Mouse (Mus musculus): ENCODE measurements at regions not wholly inside any gene's neighbourhood (a gene's known extent, or its start where the extent isn't known, plus 50 kb on each side); places are given as distances from the start of the nearest gene placed in this dataset.

- no peak for DNase-seq
Measured at GRCm38 (mm10) chr13:111940796-111941513, 132.2 kb upstream of the Map3k1 start.

DNA sequence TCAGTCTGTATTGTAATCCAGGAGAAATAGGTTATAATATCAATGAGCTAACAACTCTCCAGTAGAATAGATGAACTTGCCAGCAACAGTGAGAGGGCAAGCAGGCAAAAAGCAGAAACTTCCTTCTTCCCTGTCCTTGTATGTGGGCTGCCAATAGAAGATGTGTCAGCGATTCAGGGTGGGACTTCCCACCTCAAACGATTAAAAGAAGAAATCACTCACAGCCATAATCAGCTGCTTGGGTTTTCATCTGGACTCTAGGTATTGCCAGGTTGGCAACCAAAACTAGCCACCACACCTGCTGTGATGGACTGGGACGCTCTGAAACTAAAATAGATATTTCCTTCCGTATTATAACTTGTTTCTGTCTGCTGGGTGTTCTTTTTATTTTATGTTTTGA lies 133.2 kb upstream of the Map3k1 start:
- no peak for DNase-seq

- DNase-seq: peak; percentile 27 to 42
Measured at GRCm38 (mm10) chr13:111943392-111944088, 134.7 kb upstream of the Map3k1 start.

DNA sequence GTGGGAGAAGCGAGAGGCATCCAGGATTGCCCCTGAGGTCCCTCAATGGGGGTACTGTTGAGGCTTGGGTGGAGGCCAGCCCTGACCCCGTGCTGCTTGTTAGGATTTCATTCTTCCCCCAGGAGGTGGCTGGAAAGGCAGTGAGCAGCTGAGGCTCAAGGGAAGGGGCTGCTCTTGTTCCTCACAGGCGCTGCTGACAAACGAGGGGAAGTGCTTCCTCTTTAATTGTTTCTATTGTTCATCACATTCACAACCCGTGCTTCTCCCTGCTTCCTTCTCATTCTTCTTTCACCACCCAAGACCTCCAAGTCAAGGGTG lies 135.3 kb upstream of the Map3k1 start:
- DNase-seq: peak; percentile 45 to 70

DNA sequence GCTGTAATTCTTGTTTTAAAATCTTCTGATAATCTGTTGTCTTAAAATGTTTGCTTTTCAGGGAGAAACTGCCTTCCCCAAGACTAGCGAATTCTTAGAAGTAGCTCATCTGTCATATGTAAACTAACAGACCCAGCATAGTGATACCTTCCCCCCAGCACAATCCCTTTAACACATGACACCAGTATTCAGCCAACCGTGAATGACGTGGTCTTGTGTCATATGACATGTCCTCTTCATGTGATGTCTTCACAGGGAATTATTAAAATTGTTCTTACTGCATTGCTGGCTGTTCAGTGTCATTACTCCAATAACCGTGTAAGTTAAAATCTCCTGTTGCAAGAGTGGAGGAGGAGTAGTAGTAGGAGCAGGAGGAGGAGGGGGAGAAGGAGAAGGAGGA lies 137.5 kb upstream of the Map3k1 start:
- no peak for DNase-seq

DNA sequence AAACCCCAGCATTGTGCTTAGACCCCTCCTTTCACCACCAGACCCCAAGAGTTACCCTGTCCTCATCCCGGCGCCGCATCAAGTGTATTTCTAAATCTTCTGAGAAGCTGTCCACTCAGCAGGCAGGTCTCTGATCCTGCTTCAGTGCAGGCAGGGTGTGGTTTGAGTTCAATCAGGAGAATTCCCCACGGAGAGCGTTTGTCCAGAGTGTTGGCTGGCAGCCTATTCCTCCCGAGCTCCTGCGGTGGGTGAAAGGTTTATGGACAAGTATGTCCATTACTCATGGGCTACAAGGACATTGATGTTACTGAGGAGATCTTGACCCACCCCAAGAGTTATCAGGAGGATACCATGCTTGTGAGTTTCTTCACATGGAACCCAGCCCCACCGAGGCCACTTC lies 138.0 kb upstream of the Map3k1 start:
- peak in 1 of 2 experiments; percentile 32 for DNase-seq

DNA sequence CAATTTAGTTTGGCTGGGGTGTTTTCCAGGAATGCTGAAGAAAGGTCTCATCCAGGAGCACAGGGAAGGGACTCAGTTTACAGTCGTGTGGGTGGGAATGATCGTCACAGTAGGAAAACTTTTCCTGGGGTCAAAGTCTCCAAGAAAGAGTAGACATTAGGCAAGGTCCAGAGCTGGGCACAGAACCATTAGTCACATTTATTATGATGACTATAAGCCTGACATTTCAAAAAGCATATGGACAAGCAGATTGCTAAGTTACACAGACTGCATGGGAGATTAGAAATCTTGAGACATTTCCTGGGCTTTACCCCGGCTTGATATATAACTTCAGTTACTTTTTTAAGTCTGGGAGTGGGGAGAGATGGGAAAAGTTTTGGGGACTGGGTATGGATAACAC lies 139.6 kb upstream of the Map3k1 start:
- DNase-seq: no peak

GRCm38 (mm10) chr13:111950042-111950441 lies 141.2 kb upstream of the Map3k1 start:
- no peak for DNase-seq

DNA sequence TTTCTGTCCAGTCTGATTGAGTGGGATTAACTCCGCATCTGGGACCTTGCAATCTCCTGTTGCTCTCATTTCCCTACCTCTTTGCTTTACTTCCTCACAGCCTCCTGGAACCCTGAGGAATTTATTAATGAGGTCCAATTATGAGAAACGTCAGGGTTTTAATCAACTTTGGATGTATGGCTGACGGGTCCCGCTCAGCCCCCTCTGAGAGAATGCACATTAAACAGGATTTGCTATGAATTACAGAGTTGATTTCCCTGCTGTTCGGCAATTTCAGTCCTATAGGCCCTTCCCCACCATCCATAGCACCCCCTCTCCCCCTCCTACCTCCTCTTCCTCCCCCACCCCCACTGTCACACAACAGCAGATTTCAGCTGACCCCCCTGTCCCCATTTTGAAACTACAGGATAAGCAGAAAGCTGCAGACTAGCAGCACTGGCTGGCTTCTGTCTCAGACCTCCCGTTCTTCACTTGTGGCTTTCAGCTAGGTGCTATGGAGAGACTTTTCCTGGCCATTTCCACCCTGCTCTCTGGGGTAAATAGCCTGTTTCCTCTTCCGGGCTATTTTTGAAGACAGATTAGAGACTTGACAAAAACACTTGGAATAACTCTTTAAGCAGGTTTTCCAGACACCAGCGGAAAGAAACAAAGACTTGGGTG lies 145.2 kb upstream of the Map3k1 start:
- DNase-seq: no peak

GRCm38 (mm10) chr13:111954520-111954884 lies 145.7 kb upstream of the Map3k1 start:
- DNase-seq: no peak

DNA sequence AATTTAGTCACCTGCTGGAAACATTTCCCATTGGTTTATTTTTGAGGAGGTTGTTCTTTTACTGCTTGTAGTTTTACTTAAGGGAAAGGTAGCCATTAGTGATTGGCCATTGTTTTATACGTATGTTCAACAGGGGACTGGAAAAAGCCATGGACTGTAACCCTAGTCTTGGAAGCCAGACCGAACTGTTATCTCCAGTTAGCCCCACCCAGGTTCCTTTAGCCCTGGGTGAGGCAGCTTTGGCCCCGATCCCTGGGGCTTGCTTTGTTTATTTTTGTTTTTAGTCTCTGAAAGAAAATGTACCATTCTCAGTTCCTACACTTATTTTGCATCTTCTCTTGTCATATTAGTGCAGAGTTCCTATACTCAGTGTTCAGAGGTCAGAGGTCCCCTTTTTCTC lies 148.3 kb upstream of the Map3k1 start:
- no peak for DNase-seq

- no peak for DNase-seq
Measured at GRCm38 (mm10) chr13:111957674-111958273, 149.0 kb upstream of the Map3k1 start.

DNA sequence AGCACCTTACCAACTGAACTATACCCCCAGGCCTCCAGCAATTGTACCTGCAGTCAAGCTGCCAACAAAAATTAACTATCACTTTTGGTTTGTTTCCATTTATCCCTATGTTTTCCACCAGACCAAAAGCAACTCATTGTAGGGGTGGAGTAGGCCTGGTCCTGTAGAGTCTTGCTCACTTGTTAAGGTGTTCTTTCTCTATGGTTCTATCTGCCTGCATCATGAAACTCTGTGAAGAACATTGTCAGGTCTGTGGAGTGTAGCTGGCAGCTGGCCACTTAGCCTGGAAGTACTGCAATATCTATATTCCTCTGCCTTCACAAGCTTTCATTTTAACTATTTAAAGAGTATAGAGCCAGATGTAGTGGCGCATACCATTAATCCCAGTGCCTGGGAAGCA lies 149.6 kb upstream of the Map3k1 start:
- DNase-seq: no peak

- DNase-seq: no peak
Measured at GRCm38 (mm10) chr13:111960036-111960435, 151.2 kb upstream of the Map3k1 start.

- DNase-seq: no peak
Measured at GRCm38 (mm10) chr13:111961423-111961822, 152.6 kb upstream of the Map3k1 start.

DNA sequence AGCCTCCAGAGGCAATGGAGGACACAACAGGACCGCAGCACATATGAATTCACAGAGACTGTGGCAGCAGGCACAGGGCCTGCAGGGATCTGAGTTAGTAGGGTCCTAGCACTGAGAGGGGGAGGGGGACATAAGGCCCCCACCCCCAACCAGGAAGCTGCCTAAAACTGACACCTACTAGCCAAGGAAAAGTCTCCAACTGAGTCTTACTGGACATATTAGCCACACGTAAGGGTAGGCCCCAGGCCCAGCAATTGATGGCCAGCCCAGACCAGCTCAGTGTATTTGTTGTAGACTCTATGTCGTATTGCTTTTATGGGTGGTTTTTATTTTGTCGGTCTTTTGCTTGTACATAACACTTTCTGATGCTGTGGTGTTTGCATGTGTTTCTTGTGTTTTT lies 153.4 kb upstream of the Map3k1 start:
- DNase-seq: no peak

DNA sequence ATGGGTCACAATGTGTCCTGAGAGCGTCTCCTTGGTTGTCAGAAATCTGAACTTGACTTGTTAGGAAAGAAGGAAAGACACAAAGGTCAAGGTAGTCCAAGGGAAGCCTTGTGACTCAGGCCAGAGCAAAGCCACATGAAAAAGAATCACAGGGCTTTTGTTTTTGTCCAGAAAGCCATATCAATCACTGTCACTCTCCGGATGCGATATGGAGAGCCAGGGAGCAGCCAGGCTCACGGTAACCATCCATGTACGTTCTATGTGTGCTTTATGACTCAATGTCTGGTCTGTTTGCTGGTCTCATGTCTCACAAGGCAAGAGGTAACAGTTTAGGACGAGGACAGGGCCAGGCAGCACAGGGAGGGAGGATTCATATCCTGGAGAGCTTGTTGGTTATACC lies 157.3 kb upstream of the Map3k1 start:
- DNase-seq: no peak

- DNase-seq: no peak
Measured at GRCm38 (mm10) chr13:111966627-111967026, 157.8 kb upstream of the Map3k1 start.

DNA sequence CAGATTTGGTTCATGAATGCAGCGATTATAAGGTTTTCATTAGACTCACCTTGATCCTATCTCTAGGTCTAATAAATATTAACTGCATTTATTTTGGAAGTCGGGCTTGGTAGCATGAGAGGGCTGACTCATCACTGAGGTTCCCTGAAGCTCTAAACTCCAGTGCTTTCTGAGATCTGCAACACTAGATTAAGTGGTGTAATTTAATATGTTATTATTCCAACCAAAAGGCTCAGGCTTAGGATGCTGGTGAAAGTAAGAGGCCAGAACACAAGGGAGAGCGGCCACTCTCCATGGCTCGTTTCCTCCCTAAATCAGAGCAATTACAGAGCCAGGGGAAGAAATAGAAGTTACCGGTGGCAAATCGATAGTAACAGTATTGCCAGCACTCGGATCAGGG lies 159.4 kb upstream of the Map3k1 start:
- DNase-seq: no peak

DNA sequence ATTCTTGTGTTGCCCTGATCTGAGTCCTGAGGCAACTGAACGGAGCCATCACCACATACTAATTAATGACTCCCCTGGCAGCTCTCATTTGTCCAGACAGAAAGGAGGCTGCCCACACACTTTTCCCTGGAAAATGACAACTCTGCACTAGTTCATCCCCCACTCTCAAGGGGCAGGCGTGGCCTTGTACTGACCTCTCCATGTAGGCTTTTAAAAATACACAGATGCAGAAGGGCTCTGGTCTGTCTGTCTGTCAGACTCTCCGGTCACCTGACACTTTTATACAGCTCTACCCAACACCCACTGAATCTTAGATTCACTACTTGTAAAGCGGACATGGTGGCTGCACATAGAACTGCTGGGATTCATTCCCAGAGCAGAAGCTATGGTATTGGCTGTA lies 165.5 kb upstream of the Map3k1 start:
- no peak for DNase-seq

DNA sequence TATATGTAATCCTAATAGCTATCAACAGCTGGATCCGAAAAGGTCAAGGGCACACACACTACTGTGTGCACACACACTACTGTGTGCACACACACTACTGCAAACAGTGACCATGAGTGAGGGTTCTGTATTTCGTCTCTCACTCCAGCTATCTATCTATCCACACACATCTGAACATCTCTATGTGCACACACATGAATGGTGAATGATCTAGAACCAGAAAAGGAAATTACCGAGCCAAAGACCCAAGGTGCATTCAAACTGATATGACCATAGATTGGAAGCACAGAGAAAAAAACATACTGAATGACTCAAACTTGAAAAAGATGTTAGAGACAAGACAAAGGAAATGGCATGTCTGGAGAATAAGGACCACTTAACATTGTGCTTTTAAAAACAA lies 166.8 kb upstream of the Map3k1 start:
- DNase-seq: no peak

GRCm38 (mm10) chr13:111977769-111978674 lies 169.2 kb upstream of the Map3k1 start:
- peak; percentile 54 to 59 for DNase-seq

GRCm38 (mm10) chr13:111978675-111979020 lies 169.9 kb upstream of the Map3k1 start:
- DNase-seq: peak; percentile 75 to 78

Measured in cerebellum, postnatal 10 days (tissue).